Mouse (Mus musculus): ENCODE data around the gene Ankrd13a.
"Not testable (repeated sequence)": the region's sequence is repeated elsewhere in the genome, so short reads cannot be mapped to it uniquely, and the experiment has no call there.

The Ankrd13a gene

DNA sequence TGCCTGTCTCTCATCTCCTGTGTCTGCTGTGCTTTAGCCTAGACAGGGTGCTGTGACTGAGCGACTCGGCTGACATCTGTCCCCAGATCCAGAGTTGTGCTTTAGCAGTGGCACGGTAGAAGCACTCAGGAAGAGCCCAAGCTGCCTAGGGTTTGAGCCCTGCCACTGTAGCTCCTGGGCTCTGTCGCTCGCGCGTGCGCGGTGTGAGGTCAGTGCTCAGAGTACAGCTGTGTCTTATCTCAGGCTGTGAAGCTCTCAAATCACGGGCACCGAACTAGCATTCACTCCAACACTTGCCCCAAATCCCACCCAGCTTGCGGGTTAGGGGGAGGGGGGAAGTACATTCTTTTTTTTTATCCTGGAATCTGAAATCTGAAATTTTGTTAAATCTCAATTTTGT is 62.4 kb downstream of the Ankrd13a start:
- DNase-seq (ENCODE audit: low read depth): no peak

GRCm38 (mm10) chr5:114840481-114840880 is 66.0 kb downstream of the Ankrd13a start:
- not testable (repeated sequence) for DNase-seq (ENCODE audit: low read depth)

DNA sequence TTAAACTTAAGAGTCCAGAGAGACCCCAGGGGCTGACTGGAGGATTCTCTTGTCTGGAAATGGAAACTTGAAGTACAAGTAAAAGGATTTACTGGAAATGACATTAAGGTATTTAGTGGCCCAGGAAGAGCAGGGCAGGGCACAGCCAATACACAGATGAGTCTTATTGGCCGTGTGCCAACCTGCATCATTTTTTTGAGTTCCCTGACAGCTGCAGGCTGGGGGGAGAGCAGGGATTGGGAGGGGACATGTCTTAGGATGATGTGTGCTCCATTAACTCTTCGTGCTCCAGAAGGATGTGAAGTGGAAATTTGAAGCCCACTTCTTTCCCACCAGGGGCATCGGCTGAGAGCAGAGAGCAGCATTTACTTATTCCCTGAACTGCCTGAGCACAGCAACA is 67.7 kb downstream of the Ankrd13a start:
- DNase-seq (ENCODE audit: low read depth): not testable (repeated sequence)

DNA sequence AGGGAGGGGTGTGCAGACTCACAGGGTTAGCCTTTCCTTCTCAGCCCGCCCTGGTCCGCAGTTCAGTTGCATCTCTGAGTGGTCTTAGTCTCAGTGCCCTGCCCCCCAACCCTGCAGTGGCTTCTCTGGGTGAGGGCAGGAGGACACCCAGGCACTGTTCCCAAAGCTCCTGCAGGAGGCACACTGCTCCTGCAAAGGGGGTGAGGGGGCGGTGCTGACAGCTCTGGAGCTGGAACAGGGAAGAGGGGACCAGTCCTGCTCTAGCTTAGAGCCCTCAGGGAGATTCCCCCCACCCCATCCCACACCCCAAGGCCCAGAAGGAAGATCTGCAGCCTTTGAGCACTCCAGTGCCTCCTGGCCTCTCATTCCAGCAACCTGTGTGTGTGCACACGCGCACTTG is 68.2 kb downstream of the Ankrd13a start:
- DNase-seq (ENCODE audit: low read depth): no peak

DNA sequence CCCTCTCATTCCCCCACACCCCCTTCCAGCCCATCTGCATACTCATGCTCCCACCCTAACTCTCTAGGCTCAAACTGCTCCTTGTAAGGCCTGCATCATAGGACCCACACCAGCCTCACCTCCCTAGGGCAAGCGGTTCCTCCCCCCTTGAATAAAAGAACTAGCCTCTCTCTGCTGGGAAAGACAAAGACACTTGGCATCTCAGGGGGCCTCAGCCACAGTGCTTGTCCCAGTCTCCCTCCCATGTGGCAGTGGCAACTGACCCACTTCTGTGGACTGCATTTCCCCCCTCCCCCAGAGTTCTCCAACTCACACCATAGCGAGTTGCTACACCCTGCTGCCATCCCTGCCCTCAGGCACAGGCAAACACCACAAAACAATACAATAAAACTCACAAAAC is 69.9 kb downstream of the Ankrd13a start:
- not testable (repeated sequence) for DNase-seq (ENCODE audit: low read depth)

- DNase-seq (ENCODE audit: low read depth): no peak
Measured at GRCm38 (mm10) chr5:114851565-114852236, 77.2 kb downstream of the Ankrd13a start.

- not testable (repeated sequence) for DNase-seq (ENCODE audit: low read depth)
Measured at GRCm38 (mm10) chr5:114853364-114853763, 78.9 kb downstream of the Ankrd13a start, which contains the start of gene 4930519G04Rik. Gene 4930519G04Rik (plus strand): TSS chr5:114853664.

Measured in 416B (cell line).